Mouse (Mus musculus): ENCODE measurements around the gene Fbrs.
"Not testable (repeated sequence)": the region's sequence is repeated elsewhere in the genome, so short reads cannot be mapped to it uniquely, and the experiment has no call there.

The Fbrs gene

GRCm38 (mm10) chr7:127476855-127477254, 2.1 kb upstream of the Fbrs start:
- DNase-seq = no peak

GRCm38 (mm10) chr7:127477687-127478634, 1.0 kb upstream of the Fbrs start:
- peak; percentile 99 for DNase-seq

GRCm38 (mm10) chr7:127479318-127480225, 573 bp downstream of the Fbrs start:
- peak; percentile 59 for DNase-seq

GRCm38 (mm10) chr7:127480321-127480720, 1.3 kb downstream of the Fbrs start:
- peak; percentile 84 for DNase-seq

GRCm38 (mm10) chr7:127485416-127485815, 6.4 kb downstream of the Fbrs start:
- no peak for DNase-seq

- DNase-seq = not testable (repeated sequence)
These were observed 9.4 kb downstream of the Fbrs start for GRCm38 (mm10) chr7:127488364-127488763.

- DNase-seq = no peak
These were observed 11.0 kb downstream of the Fbrs start for GRCm38 (mm10) chr7:127489982-127490381.

GRCm38 (mm10) chr7:127491846-127492245, 12.8 kb downstream of the Fbrs start:
- no peak for DNase-seq

- DNase-seq = no peak
These were observed 15.6 kb downstream of the Fbrs start for GRCm38 (mm10) chr7:127494648-127495047.

- DNase-seq = no peak
These were observed 18.4 kb downstream of the Fbrs start for GRCm38 (mm10) chr7:127497382-127497781.

GRCm38 (mm10) chr7:127498407-127498806, 19.4 kb downstream of the Fbrs start:
- peak; percentile 76 for DNase-seq

GRCm38 (mm10) chr7:127508291-127508690, 29.3 kb downstream of the Fbrs start:
- DNase-seq = no peak

- not testable (repeated sequence) for DNase-seq
These were observed 30.8 kb downstream of the Fbrs start for GRCm38 (mm10) chr7:127509830-127510229.

GRCm38 (mm10) chr7:127511241-127511640, 32.2 kb downstream of the Fbrs start:
- no peak for DNase-seq

GRCm38 (mm10) chr7:127511808-127512230, 32.8 kb downstream of the Fbrs start, which contains the start of gene Srcap:
Gene Srcap (plus strand): TSS chr7:127511983.
- peak; percentile 97 for DNase-seq

GRCm38 (mm10) chr7:127512231-127513015, 33.4 kb downstream of the Fbrs start:
- peak; percentile 98 for DNase-seq

GRCm38 (mm10) chr7:127513016-127513390, 34.0 kb downstream of the Fbrs start:
- peak; percentile 26 for DNase-seq

GRCm38 (mm10) chr7:127513781-127514180, 34.8 kb downstream of the Fbrs start:
- DNase-seq = no peak

- no peak for DNase-seq
These were observed 36.8 kb downstream of the Fbrs start for GRCm38 (mm10) chr7:127515846-127516245.

GRCm38 (mm10) chr7:127516344-127516743, 37.3 kb downstream of the Fbrs start:
- no peak for DNase-seq

GRCm38 (mm10) chr7:127519284-127519683, 40.3 kb downstream of the Fbrs start, which contains the start of gene Gm42715:
Gene Gm42715 (plus strand): TSS chr7:127519584.
- DNase-seq = no peak
